Mouse (Mus musculus) embryonic facial prominence, embryonic 15.5 days (tissue): ENCODE results near the gene Tpsg1. TPM values are rescaled to one million over a fixed set of nuclear protein-coding genes. Genes with fewer than 3 reads are reported as not detected.
A peak's percentile ranks its signal among the peaks of the same experiment; 100 is the strongest.

Experiments used
- ATAC-seq: fragments of 200-750 bp; cut with Nextera tagmentation; 2 replicates; pipeline ENCODE4 v1.8.0; 2017; ENCODE audit warnings: low read depth, moderate TSS enrichment; ENCODE audit not compliant: insufficient number of reproducible peaks, low FRiP score, low TSS enrichment
- H3K27ac ChIP-seq: fragments of 300-500 bp; sonication (generic); replicated peaks from 2 replicates; pipeline ENCODE4 v1.5.1; 2015; ENCODE audit warnings: mild to moderate bottlenecking, inconsistent platforms
- H3K27me3 ChIP-seq: fragments of 300-500 bp; sonication (generic); 2 replicates; pipeline ENCODE4 v1.6.1; 2015; ENCODE audit warnings: inconsistent platforms
- H3K36me3 ChIP-seq: fragments of 300-500 bp; sonication (generic); 2 replicates; pipeline ENCODE4 v1.6.1; 2015; ENCODE audit warnings: mild to moderate bottlenecking, inconsistent platforms
- H3K4me1 ChIP-seq: fragments of 300-500 bp; sonication (generic); 2 replicates; pipeline ENCODE4 v1.6.1; 2015; ENCODE audit warnings: inconsistent platforms
- H3K4me2 ChIP-seq: fragments of 300-500 bp; sonication (generic); replicated peaks from 2 replicates; pipeline ENCODE4 v1.6.1; 2015; ENCODE audit warnings: mild to moderate bottlenecking, inconsistent platforms
- H3K4me3 ChIP-seq: fragments of 300-500 bp; sonication (generic); replicated peaks from 2 replicates; pipeline ENCODE4 v1.5.1; 2015; ENCODE audit warnings: mild to moderate bottlenecking, inconsistent platforms
- H3K9ac ChIP-seq: fragments of 300-500 bp; sonication (generic); 2 replicates; pipeline ENCODE4 v1.6.1; 2015; ENCODE audit warnings: inconsistent platforms
- H3K9me3 ChIP-seq: fragments of 300-500 bp; sonication (generic); replicated peaks from 2 replicates; pipeline ENCODE4 v1.6.1; 2016; ENCODE audit warnings: inconsistent platforms
- WGBS: fragments of 180-500 bp; shearing (Covaris S2); methylation state at CpG from one replicate; pipeline ENCODE4 v1.1.7; 2015; 5-methylcytosine and 5-hydroxymethylcytosine counted together
- polyA plus RNA-seq: library from polyadenylated mRNA; unstranded; fragments of >200 nt; fragmentation: Nextera tagmentation; extraction: Ambion mirVana; gene quantifications from 2 replicates; pipeline ENCODE4 v1.2.1, GENCODE M21; 2015

Gene Tpsg1
- polyA plus RNA-seq, 1 experiment from 2014 or later, result 10.3 TPM

DNA sequence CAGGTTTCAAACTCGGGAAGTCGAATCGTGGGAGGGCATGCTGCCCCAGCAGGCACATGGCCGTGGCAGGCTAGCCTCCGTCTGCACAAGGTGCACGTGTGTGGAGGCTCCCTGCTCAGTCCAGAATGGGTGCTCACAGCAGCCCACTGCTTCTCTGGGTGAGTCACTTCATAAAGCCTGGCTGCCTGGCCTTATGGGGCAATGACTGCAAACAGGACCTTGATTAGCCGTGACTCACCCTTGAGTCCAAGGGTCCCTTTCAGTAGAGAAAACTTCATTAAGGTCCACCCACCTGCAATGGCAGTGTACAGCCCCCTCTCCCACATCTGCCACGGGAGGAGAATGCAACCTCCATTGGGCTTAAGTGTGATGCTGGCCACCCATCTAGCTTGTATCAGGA lies 3.4 kb downstream of the Tpsg1 start:
- no peak overlapping the region for H3K4me3 ChIP-seq
- H3K4me1 ChIP-seq, result 0 out of 2 replicates have a peak, but pooled peaks cover 6% of the 10 kb centered on the region
- no peak for ATAC-seq
- no peak overlapping the region for H3K9ac ChIP-seq
- no peak overlapping the region for H3K4me2 ChIP-seq
- peaks cover 6% of the 10 kb centered on the region; the same call in 1 of the 2 replicates for H3K36me3 ChIP-seq
- H3K27ac ChIP-seq, result no peak overlapping the region
- H3K27me3 ChIP-seq, result no peaks in the 10 kb centered on the region
- H3K9me3 ChIP-seq, result no peaks in the 10 kb centered on the region
- WGBS, result 76% methylated on average over 8 of the region's 8 CpGs

DNA sequence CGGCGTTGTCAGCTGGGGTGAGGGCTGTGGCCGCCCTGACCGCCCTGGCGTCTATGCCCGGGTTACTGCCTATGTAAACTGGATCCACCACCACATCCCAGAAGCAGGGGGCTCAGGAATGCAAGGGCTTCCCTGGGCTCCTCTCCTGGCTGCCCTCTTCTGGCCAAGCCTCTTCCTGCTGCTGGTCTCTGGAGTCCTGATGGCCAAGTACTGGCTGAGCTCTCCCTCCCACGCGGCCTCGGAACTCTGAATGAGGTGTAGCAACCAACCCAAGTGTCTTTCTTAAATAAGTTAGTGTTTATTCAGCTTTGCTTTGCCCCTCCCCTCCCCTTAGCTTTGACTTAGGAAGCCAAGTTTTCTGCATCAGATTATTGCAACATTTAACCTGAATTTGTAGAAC lies 4.9 kb downstream of the Tpsg1 start:
- 39% methylated on average over 9 of the region's 9 CpGs for WGBS
- H3K9ac ChIP-seq, result no peak overlapping the region
- ATAC-seq, result no peak

DNA sequence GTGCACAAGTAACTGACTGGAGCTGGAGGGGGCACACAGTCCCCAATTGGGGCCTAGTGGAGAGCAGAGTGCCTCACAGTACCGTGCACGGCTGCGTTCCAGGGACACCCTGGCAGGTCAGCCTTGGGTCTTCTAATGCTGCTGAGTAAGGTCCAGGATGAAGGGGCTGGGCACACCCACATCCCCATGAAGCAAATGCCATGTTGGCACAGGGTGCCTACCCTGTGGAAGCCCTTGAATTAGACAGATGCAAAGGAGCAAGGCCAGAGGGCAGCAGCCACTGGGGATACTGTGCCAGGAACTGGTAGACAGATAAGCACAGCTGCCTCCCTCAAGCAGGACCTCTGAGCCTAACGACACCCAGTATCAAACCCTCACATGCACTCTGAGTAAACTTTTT lies 25.5 kb downstream of the Tpsg1 start:
- no peak for ATAC-seq
- Histone ChIP-seq H3K4me1 (peaks cover 10% of the 10 kb centered on the region; the same call in 1 of the 2 replicates), H3K4me3 (no peak overlapping the region), H3K9ac (no peak overlapping the region), H3K4me2 (no peak overlapping the region), H3K27ac (no peak overlapping the region), H3K9me3 (no peaks in the 10 kb centered on the region), H3K27me3 (no peaks in the 10 kb centered on the region), H3K36me3 (peaks cover 12% of the 10 kb centered on the region)
- WGBS, result 76% methylated on average over 4 of the region's 4 CpGs

More for the DNA sequence above, 4.9 kb downstream of the Tpsg1 start:
- no peak overlapping the region for H3K4me3 ChIP-seq
- H3K36me3 ChIP-seq, result peaks cover 12% of the 10 kb centered on the region; the same call in 1 of the 2 replicates
- H3K27me3 ChIP-seq, result no peaks in the 10 kb centered on the region
- H3K9me3 ChIP-seq, result no peaks in the 10 kb centered on the region
- H3K4me2 ChIP-seq, result no peak overlapping the region
- no peak overlapping the region for H3K27ac ChIP-seq
- H3K4me1 ChIP-seq, result 0 out of 2 replicates have a peak, but pooled peaks cover 6% of the 10 kb centered on the region

GRCm38 (mm10) chr17:25397804-25398519 lies 28.9 kb downstream of the Tpsg1 start:
- Histone ChIP-seq H3K27ac (no peak overlapping the region), H3K4me1 (peaks cover 10% of the 10 kb centered on the region; the same call in 1 of the 2 replicates), H3K36me3 (peaks cover 3% of the 10 kb centered on the region; the same call in 1 of the 2 replicates), H3K4me3 (no peak overlapping the region), H3K9me3 (no peaks in the 10 kb centered on the region), H3K9ac (no peak overlapping the region), H3K27me3 (no peaks in the 10 kb centered on the region), H3K4me2 (no peak overlapping the region)
- ATAC-seq, result peak; percentile 24; the same call in 1 of the 2 replicates
- WGBS, result 33% methylated on average over 14 of the region's 14 CpGs

GRCm38 (mm10) chr17:25398520-25398838 lies 29.4 kb downstream of the Tpsg1 start:
- H3K4me2 ChIP-seq, result no peak overlapping the region
- ATAC-seq, result no peak
- H3K9ac ChIP-seq, result no peak overlapping the region
- H3K4me3 ChIP-seq, result no peak overlapping the region
- WGBS, result 41% methylated on average over 13 of the region's 13 CpGs
- peaks cover 10% of the 10 kb centered on the region; the same call in 1 of the 2 replicates for H3K4me1 ChIP-seq
- no peaks in the 10 kb centered on the region for H3K27me3 ChIP-seq
- H3K27ac ChIP-seq, result no peak overlapping the region
- H3K9me3 ChIP-seq, result no peaks in the 10 kb centered on the region
- peaks cover 3% of the 10 kb centered on the region; the same call in 1 of the 2 replicates for H3K36me3 ChIP-seq

GRCm38 (mm10) chr17:25400443-25400842 lies 31.4 kb downstream of the Tpsg1 start:
- Histone ChIP-seq H3K4me2 (no peak overlapping the region), H3K4me1 (peaks cover 20% of the 10 kb centered on the region), H3K27ac (no peak overlapping the region), H3K36me3 (peaks cover 3% of the 10 kb centered on the region; the same call in 1 of the 2 replicates), H3K9me3 (no peaks in the 10 kb centered on the region), H3K27me3 (no peaks in the 10 kb centered on the region), H3K4me3 (no peak overlapping the region), H3K9ac (no peak overlapping the region)
- 5% methylated on average over 7 of the region's 7 CpGs for WGBS
- no peak for ATAC-seq

GRCm38 (mm10) chr17:25401491-25401890 lies 32.4 kb downstream of the Tpsg1 start:
- H3K9me3 ChIP-seq, result no peaks in the 10 kb centered on the region
- no peak overlapping the region for H3K4me3 ChIP-seq
- H3K9ac ChIP-seq, result no peak overlapping the region
- H3K4me1 ChIP-seq, result peaks cover 31% of the 10 kb centered on the region
- H3K27me3 ChIP-seq, result no peaks in the 10 kb centered on the region
- H3K27ac ChIP-seq, result no peak overlapping the region
- H3K4me2 ChIP-seq, result no peak overlapping the region
- peaks cover 3% of the 10 kb centered on the region; the same call in 1 of the 2 replicates for H3K36me3 ChIP-seq
- WGBS, result 32% methylated on average over 4 of the region's 4 CpGs
- ATAC-seq, result no peak

- no peaks in the 10 kb centered on the region for H3K36me3 ChIP-seq
- no peaks in the 10 kb centered on the region for H3K9me3 ChIP-seq
- no peaks in the 10 kb centered on the region for H3K27me3 ChIP-seq
- H3K4me2 ChIP-seq, result no peak overlapping the region
- no peak for ATAC-seq
- WGBS, result 81% methylated on average over 13 of the region's 13 CpGs
- H3K27ac ChIP-seq, result no peak overlapping the region
- peaks cover 38% of the 10 kb centered on the region for H3K4me1 ChIP-seq
- no peak overlapping the region for H3K9ac ChIP-seq
- H3K4me3 ChIP-seq, result no peak overlapping the region
These were observed 33.2 kb downstream of the Tpsg1 start for GRCm38 (mm10) chr17:25402224-25402623.

DNA sequence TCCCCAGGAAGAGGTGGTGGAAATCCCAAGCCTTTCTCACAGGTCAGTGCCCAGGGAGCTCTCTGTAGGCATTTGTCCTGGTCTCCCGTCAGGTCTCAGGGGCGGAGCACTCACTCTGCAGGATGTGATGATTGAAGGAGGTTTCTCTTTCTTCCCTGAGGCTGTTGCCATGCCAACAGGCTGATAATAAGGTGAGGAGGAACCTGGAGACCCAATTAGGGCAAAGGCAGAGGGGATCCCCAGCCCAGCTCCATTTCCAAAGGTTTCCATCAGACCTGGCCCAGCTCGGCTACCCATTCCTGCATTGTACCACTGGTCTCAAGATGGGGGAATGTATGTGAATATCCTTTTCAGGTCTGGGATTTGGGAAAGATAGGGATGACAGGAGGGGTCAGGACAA lies 35.1 kb downstream of the Tpsg1 start:
- 41% methylated on average over 3 of the region's 3 CpGs for WGBS
- no peak overlapping the region for H3K4me3 ChIP-seq
- no peak overlapping the region for H3K27ac ChIP-seq
- H3K4me1 ChIP-seq, result peaks cover 36% of the 10 kb centered on the region
- no peaks in the 10 kb centered on the region for H3K9me3 ChIP-seq
- no peak for ATAC-seq
- H3K4me2 ChIP-seq, result no peak overlapping the region
- H3K9ac ChIP-seq, result no peak overlapping the region
- H3K27me3 ChIP-seq, result no peaks in the 10 kb centered on the region
- no peaks in the 10 kb centered on the region for H3K36me3 ChIP-seq

DNA sequence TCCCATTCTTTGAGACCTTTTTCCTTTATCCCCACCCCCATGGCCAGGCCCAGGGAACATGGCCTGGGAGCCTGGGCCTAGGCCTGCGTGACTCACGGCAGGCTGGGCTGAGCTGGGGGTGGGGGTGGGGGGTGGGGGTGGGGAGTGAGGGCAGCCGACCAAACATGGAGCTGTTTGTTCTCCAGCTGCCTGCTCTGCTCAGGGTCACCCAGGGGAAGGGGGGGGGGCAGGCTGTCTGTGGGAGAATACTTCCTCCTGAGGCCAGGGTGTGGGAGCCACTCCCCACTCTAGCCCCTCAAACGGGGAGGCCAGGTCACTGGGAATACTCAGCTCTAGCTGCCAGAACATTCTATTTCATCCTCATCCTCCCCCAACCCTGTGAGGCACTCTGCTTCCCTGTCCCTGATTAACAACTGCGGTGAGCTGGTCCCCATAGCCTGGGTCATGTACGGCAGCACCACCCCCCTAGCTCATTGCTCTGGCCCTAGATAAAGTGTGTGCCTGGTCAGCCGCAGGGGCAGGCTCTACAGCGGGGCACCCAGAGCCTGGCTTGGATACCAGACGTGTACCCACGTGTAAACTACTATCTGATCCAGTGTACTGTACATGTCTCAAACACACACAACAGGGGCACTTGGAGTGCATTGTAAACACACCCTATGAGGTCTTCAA lies 36.3 kb downstream of the Tpsg1 start:
- H3K9me3 ChIP-seq, result no peaks in the 10 kb centered on the region
- no peak overlapping the region for H3K4me3 ChIP-seq
- no peak overlapping the region for H3K27ac ChIP-seq
- H3K36me3 ChIP-seq, result no peaks in the 10 kb centered on the region
- H3K9ac ChIP-seq, result no peak overlapping the region
- peaks cover 48% of the 10 kb centered on the region for H3K4me1 ChIP-seq
- ATAC-seq, result no peak; the same call in 1 of the 2 replicates
- no peaks in the 10 kb centered on the region for H3K27me3 ChIP-seq
- H3K4me2 ChIP-seq, result no peak overlapping the region
- 15% methylated on average over 10 of the region's 10 CpGs for WGBS

DNA sequence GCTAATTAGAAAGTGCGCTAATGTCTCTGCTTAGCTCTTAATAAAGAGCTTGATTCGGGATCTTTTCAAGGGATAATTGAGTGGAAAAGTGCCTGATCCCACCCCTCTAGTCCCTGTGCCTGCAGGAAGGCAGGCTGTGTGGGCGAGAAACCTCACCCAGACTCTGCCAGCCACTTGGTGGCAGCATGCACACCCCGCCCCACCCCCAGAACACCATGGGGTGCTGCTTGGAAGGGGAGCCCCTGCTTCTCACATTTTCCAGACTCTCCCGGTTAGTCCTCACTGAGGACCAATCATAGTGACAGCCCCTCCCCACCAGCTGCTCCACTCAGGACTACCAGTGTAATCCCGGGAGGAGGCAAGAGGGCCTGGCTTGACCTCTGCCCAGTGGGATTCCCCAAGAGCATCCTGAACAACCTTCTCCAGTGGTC lies 37.0 kb downstream of the Tpsg1 start:
- Histone ChIP-seq H3K9ac (no peak overlapping the region), H3K27me3 (no peaks in the 10 kb centered on the region), H3K4me3 (no peak overlapping the region), H3K4me1 (peaks cover 55% of the 10 kb centered on the region), H3K4me2 (no peak overlapping the region), H3K36me3 (no peaks in the 10 kb centered on the region), H3K9me3 (no peaks in the 10 kb centered on the region), H3K27ac (no peak overlapping the region)
- ATAC-seq, result no peak
- 15% methylated on average over 6 of the region's 6 CpGs for WGBS
